Mouse (Mus musculus): ENCODE results near the gene Prpsap2. TPM values are rescaled to one million over a fixed set of nuclear protein-coding genes. Genes with fewer than 3 reads are reported as not detected.

Gene Prpsap2
- total RNA-seq, 2 experiments from 2014 or later = 37.1 to 38.0 TPM

- intact Hi-C loops (cut with DNase I) = loop anchor here (1.0 to 5.0 kb wide), 3 partner anchors 87 to 296 kb away; no protein-coding TSS in a partner anchor
- no peak overlapping the region for H3K27ac ChIP-seq
- no peak for TF ChIP-seq CTCF (IDR thresholded peaks at IDR 0.05)
- DNase-seq (ENCODE audit: extremely low spot score in 1 of 2, low spot score in 2 of 2) = no peak
- H3K4me3 ChIP-seq = no peak overlapping the region
Measured at GRCm38 (mm10) chr11:61713157-61713855, 48.6 kb downstream of the Prpsap2 start.

DNA sequence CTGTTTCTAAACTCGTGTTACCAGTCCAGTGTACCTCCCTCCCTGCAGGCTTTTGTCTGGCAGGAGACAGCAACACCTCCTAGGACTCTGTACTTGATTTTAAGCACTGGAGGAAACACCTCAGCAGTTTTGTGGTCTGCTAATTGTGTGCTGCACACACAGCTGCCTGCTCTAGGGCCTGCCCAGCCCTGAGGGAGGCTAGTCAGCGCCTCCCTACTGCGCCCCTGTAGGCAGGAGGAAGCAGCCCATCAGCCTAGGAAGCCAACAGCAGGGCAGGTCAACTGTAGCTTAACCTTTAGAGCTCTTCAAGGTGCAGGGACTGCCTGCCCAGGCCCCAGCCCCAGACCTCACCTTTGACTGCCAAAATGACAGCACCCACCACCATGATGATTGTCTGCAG is 53.0 kb downstream of the Prpsap2 start:
- Histone ChIP-seq H3K27ac (no peak overlapping the region), H3K4me3 (no peak overlapping the region)
- TF ChIP-seq CTCF (IDR thresholded peaks at IDR 0.05) = no peak
- intact Hi-C loops (cut with DNase I) = no loop called here
- no peak for DNase-seq (ENCODE audit: extremely low spot score in 1 of 2, low spot score in 2 of 2)

- H3K4me3 ChIP-seq = no peak overlapping the region
- intact Hi-C loops (cut with DNase I) = no loop called here
Measured at GRCm38 (mm10) chr11:61706232-61706631, 55.7 kb downstream of the Prpsap2 start.

GRCm38 (mm10) chr11:61705581-61705980 is 56.3 kb downstream of the Prpsap2 start:
- DNase-seq (ENCODE audit: extremely low spot score in 1 of 2, low spot score in 2 of 2) = no peak
- no peak for TF ChIP-seq CTCF (IDR thresholded peaks at IDR 0.05)

More at GRCm38 (mm10) chr11:61706232-61706631, 55.7 kb downstream of the Prpsap2 start:
- DNase-seq (ENCODE audit: extremely low spot score in 1 of 2, low spot score in 2 of 2) = no peak
- H3K27ac ChIP-seq = no peak overlapping the region
- no peak for TF ChIP-seq CTCF (IDR thresholded peaks at IDR 0.05)

GRCm38 (mm10) chr11:61702494-61702893 is 59.4 kb downstream of the Prpsap2 start:
- no peak overlapping the region for H3K4me3 ChIP-seq
- TF ChIP-seq CTCF (IDR thresholded peaks at IDR 0.05) = no peak
- intact Hi-C loops (cut with DNase I) = no loop called here
- DNase-seq (ENCODE audit: extremely low spot score in 1 of 2, low spot score in 2 of 2) = no peak
- no peak overlapping the region for H3K27ac ChIP-seq

More at GRCm38 (mm10) chr11:61705581-61705980, 56.3 kb downstream of the Prpsap2 start:
- intact Hi-C loops (cut with DNase I) = no loop called here
- no peak overlapping the region for H3K27ac ChIP-seq
- H3K4me3 ChIP-seq = no peak overlapping the region

- Histone ChIP-seq H3K4me3 (no peak overlapping the region), H3K27ac (no peak overlapping the region)
- no peak for TF ChIP-seq CTCF (IDR thresholded peaks at IDR 0.05)
- DNase-seq (ENCODE audit: extremely low spot score in 1 of 2, low spot score in 2 of 2) = no peak
- intact Hi-C loops (cut with DNase I) = no loop called here
Measured at GRCm38 (mm10) chr11:61701696-61702095, 60.2 kb downstream of the Prpsap2 start.

GRCm38 (mm10) chr11:61699933-61700332 is 62.0 kb downstream of the Prpsap2 start:
- TF ChIP-seq CTCF (IDR thresholded peaks at IDR 0.05) = no peak
- intact Hi-C loops (cut with DNase I) = no loop called here
- H3K27ac ChIP-seq = no peak overlapping the region
- H3K4me3 ChIP-seq = no peak overlapping the region
- no peak for DNase-seq (ENCODE audit: extremely low spot score in 1 of 2, low spot score in 2 of 2)

DNA sequence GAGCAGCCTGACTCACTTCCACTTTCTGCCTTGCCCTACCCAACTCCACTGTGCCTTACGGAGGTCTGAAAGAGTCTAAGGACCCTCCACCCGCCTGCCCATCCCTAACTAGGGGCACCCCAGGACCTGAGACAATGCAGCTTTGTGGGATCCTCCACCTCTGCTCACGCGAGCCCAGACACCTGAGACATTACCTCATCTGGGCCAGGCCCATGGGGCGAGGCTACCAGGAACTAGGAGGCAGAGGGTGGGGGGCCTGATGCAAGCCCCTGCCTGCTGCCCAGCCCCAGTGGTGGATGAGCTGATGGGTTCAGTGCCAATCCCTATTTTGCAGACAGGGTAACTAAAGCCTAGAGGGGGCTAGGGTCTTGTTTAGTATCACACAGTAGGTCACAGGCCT is 62.4 kb downstream of the Prpsap2 start:
- Histone ChIP-seq H3K4me3 (no peak overlapping the region), H3K27ac (no peak overlapping the region)
- intact Hi-C loops (cut with DNase I) = no loop called here
- DNase-seq (ENCODE audit: extremely low spot score in 1 of 2, low spot score in 2 of 2) = no peak
- TF ChIP-seq CTCF (IDR thresholded peaks at IDR 0.05) = no peak

GRCm38 (mm10) chr11:61698852-61699251 is 63.0 kb downstream of the Prpsap2 start:
- H3K4me3 ChIP-seq = no peak overlapping the region
- DNase-seq (ENCODE audit: extremely low spot score in 1 of 2, low spot score in 2 of 2) = no peak
- H3K27ac ChIP-seq = no peak overlapping the region
- no peak for TF ChIP-seq CTCF (IDR thresholded peaks at IDR 0.05)
- intact Hi-C loops (cut with DNase I) = no loop called here

DNA sequence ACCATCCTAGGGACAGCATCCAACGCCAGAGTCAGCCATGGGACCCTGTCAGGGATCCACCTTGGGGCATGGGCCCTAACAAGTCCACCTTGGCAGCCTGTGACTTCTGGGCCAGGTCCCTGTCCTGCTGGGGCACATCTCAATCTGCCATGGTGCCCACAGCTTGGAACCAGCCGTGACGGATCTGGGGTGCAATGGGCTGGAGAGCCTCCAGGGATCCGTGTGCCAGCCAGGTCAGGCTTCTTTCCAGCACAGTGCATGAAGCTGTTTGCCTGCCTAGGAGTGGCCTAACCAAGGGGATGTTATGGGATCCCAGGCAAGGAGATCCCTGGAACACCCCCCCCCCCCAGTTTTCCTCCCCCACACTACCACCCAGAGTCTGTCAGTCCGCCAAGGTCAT is 68.9 kb downstream of the Prpsap2 start:
- intact Hi-C loops (cut with DNase I) = no loop called here

GRCm38 (mm10) chr11:61687595-61687994 is 74.3 kb downstream of the Prpsap2 start:
- Histone ChIP-seq H3K27ac (no peak overlapping the region), H3K4me3 (no peak overlapping the region)
- no peak for DNase-seq (ENCODE audit: extremely low spot score in 1 of 2, low spot score in 2 of 2)
- no peak for TF ChIP-seq CTCF (IDR thresholded peaks at IDR 0.05)
- intact Hi-C loops (cut with DNase I) = no loop called here

More for the DNA sequence above, 68.9 kb downstream of the Prpsap2 start:
- no peak for TF ChIP-seq CTCF (IDR thresholded peaks at IDR 0.05)
- DNase-seq (ENCODE audit: extremely low spot score in 1 of 2, low spot score in 2 of 2) = no peak
- H3K27ac ChIP-seq = no peak overlapping the region
- no peak overlapping the region for H3K4me3 ChIP-seq

DNA sequence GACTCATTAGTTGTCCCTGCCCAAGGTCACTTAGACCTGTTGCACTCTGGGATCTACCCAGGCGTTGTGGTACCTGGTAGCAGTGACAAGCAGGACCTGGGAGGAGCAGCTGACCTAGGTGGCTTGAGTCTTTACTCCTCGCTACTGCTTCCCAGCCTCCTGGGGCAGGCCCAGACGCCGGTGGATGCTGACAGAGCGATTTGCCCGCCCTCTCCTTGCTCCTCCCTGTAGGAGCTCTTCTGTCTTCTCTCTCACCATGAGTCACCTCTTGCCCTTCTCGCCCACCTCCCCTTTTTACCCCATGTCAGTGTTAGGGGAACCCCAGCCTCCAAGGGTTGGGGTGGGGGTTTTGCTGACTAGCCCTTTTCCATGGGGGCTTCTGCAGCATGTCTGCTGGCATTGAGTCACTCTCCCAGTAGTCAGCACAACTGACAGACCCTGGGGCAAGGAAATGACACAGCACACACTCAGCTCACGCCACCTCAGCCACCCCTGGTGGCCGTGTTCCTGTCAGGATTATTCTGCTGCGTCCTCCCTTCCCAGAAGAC is 74.9 kb downstream of the Prpsap2 start:
- no peak for TF ChIP-seq CTCF (IDR thresholded peaks at IDR 0.05)
- intact Hi-C loops (cut with DNase I) = no loop called here
- Histone ChIP-seq H3K4me3 (no peak overlapping the region), H3K27ac (no peak overlapping the region)
- DNase-seq (ENCODE audit: extremely low spot score in 1 of 2, low spot score in 2 of 2) = no peak

DNA sequence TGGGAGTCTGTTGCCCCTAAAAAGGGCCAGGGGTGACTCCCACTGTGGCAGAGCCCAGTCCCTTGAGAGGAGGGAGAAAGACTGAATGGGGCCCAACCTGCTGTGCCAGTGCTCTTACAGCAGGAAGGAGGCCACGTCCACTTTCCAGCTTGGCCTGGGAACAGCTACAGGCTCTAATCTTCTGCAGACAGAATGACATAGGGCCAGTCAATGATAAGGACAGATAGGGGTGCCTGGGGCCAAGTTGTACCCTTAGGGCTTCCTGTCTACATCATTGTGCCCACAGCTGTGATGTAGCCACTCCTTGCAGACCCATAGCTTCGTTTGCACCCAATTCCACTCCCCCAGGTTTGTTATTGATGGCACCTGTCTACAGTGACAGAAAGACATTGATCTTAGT is 75.7 kb downstream of the Prpsap2 start:
- TF ChIP-seq CTCF (IDR thresholded peaks at IDR 0.05) = no peak
- no peak overlapping the region for H3K27ac ChIP-seq
- intact Hi-C loops (cut with DNase I) = no loop called here
- DNase-seq (ENCODE audit: extremely low spot score in 1 of 2, low spot score in 2 of 2) = no peak
- H3K4me3 ChIP-seq = no peak overlapping the region
